Mouse (Mus musculus) neural tube, embryonic 11.5 days (tissue): ENCODE measurements around the gene Cds1. TPM values are rescaled to one million over a fixed set of nuclear protein-coding genes. Genes with fewer than 3 reads are reported as not detected.
"Not testable (repeated sequence)": the region's sequence is repeated elsewhere in the genome, so short reads cannot be mapped to it uniquely, and the experiment has no call there.

Source experiments
- ATAC-seq: fragments of 200-750 bp; cut with Nextera tagmentation; 2 replicates; pipeline ENCODE4 v1.8.0; 2017; ENCODE audit warnings: moderate number of reproducible peaks, mild to moderate bottlenecking, moderate TSS enrichment, moderate library complexity; ENCODE audit not compliant: insufficient read depth, low FRiP score, low TSS enrichment
- DNase-seq: peaks from one replicate; pipeline ENCODE4 v3.0.0-alpha.2; 2015; ENCODE audit warnings: low spot score
- H3K27ac ChIP-seq: fragments of 300-500 bp; sonication (generic); 2 replicates; pipeline ENCODE4 v1.5.1; 2014; ENCODE audit warnings: low read depth, mild to moderate bottlenecking, low read length
- H3K27me3 ChIP-seq: fragments of 300-500 bp; sonication (generic); 2 replicates; pipeline ENCODE4 v1.6.1; 2014; ENCODE audit warnings: mild to moderate bottlenecking, low read length, mixed read lengths; ENCODE audit not compliant: control insufficient read depth, insufficient read depth
- H3K36me3 ChIP-seq: fragments of 300-500 bp; sonication (generic); 2 replicates; pipeline ENCODE4 v1.6.1; 2014; ENCODE audit warnings: mild to moderate bottlenecking, low read length, moderate library complexity, mixed read lengths; ENCODE audit not compliant: control insufficient read depth, insufficient read depth
- H3K4me1 ChIP-seq: fragments of 300-500 bp; sonication (generic); 2 replicates; pipeline ENCODE4 v1.6.1; 2014; ENCODE audit warnings: low read length, mixed read lengths; ENCODE audit not compliant: control insufficient read depth, insufficient read depth
- H3K4me2 ChIP-seq: fragments of 300-500 bp; sonication (generic); 2 replicates; pipeline ENCODE4 v1.6.1; 2014; ENCODE audit warnings: low read depth, mild to moderate bottlenecking, moderate library complexity
- H3K4me3 ChIP-seq: fragments of 300-500 bp; sonication (generic); 2 replicates; pipeline ENCODE4 v1.5.1; 2014; ENCODE audit warnings: low read depth, low read length
- H3K9ac ChIP-seq: fragments of 300-500 bp; sonication (generic); 2 replicates; pipeline ENCODE4 v1.6.1; 2014; ENCODE audit warnings: mild to moderate bottlenecking, low read length
- H3K9me3 ChIP-seq: fragments of 300-500 bp; sonication (generic); 2 replicates; pipeline ENCODE4 v1.6.1; 2016; ENCODE audit warnings: low read length; ENCODE audit not compliant: control insufficient read depth
- WGBS: fragments of 180-500 bp; shearing (Covaris S2); extraction: QIAGEN DNeasy Blood & Tissue Kit; methylation state at CpG from one replicate; pipeline ENCODE4 v1.1.7; 2014; 5-methylcytosine and 5-hydroxymethylcytosine counted together
- polyA plus RNA-seq: library from polyadenylated mRNA; unstranded; fragments of >200 nt; fragmentation: Nextera tagmentation; extraction: Ambion mirVana; gene quantifications from 2 replicates; pipeline ENCODE4 v1.2.1, GENCODE M21; 2014

Gene Cds1
- polyA plus RNA-seq, 1 experiment from 2014 or later: 0.90 TPM

DNA sequence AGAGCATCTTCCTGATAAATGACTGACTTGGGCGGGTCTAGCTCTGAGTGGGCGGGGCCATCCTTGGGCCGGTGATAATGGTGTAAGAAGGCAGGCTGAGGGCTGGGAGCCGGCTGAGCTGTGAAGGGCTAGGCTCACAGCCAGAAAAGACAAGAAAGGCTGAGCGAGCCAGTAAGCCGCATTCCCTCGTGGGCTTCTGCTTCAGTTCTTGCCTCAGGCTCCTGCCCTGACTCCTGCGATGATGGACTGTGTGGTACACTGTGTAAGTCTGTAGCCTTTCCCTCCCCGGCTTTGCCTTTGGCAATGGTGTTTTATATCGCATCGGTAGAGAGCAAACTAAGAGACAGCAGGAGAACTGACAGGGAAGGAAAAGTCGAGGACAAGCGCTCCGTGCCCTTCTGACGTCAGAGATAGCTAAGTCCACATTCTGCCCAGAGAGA, 61.6 kb downstream of the Cds1 start:
- H3K4me3 ChIP-seq: no peak overlapping the region
- H3K4me2 ChIP-seq: 0 out of 2 replicates have a peak overlapping the region, but pooled peaks have one; percentile 3
- H3K9me3 ChIP-seq: no peaks in the 10 kb centered on the region
- no peak overlapping the region for H3K27ac ChIP-seq
- DNase-seq (peak; percentile 66), ATAC-seq (peak; percentile 69)
- no peaks in the 10 kb centered on the region for H3K36me3 ChIP-seq
- H3K27me3 ChIP-seq: no peaks in the 10 kb centered on the region
- WGBS: 13% methylated on average over 15 of the region's 15 CpGs
- H3K4me1 ChIP-seq: peaks cover 3% of the 10 kb centered on the region; the same call in 1 of the 2 replicates
- no peak overlapping the region for H3K9ac ChIP-seq

DNA sequence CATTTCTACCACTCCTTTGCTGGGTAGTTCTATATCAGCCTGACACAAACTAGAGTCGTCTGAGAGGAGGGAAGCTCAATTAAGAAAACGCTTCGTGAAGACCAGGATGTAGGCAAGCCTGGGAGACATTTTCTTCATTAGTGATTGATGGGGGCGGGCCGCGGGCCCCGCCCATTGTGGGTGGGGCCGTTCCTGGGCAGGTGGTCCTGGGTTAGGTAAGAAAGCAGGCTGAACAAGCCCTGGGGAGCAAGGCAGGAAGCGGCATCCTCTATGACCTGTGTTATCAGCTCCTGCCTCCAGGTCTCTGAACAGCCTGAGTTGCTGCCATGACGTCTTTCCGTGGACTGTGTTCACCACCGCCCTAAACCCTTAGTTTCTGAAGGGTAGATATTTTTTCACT, 62.5 kb downstream of the Cds1 start:
- 36% methylated on average over 12 of the region's 12 CpGs for WGBS
- Histone ChIP-seq H3K27me3 (no peaks in the 10 kb centered on the region), H3K9me3 (no peaks in the 10 kb centered on the region), H3K36me3 (no peaks in the 10 kb centered on the region), H3K4me2 (no peak overlapping the region), H3K27ac (no peak overlapping the region), H3K4me1 (peaks cover 3% of the 10 kb centered on the region; the same call in 1 of the 2 replicates), H3K9ac (no peak overlapping the region), H3K4me3 (no peak overlapping the region)
- ATAC-seq (no peak), DNase-seq (no peak)

DNA sequence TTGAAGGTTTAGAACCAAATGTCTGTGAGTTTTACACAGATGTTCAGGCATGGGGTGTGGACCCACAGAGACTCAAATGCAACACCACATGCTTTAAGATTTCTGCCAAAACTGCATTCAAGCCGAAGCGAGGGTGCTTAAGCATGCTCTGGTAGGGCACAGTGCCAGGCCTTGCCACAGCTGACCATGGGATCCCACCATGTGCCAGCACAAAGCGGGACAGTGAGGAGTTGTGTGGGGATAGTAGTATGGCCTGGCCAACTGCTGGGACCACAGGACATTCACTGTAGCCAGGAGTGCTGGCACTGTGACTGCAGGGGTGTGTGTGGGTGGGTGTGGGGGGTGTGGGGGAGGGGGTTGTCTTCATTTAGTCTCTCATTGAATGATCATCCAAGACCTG, 64.0 kb downstream of the Cds1 start:
- no peaks in the 10 kb centered on the region for H3K9me3 ChIP-seq
- no peaks in the 10 kb centered on the region; the same call in 1 of the 2 replicates for H3K36me3 ChIP-seq
- H3K4me1 ChIP-seq: peaks cover 3% of the 10 kb centered on the region; the same call in 1 of the 2 replicates
- no peak overlapping the region for H3K27ac ChIP-seq
- DNase-seq (no peak), ATAC-seq (no peak)
- H3K9ac ChIP-seq: no peak overlapping the region
- H3K27me3 ChIP-seq: no peaks in the 10 kb centered on the region
- WGBS: 96% methylated on average over 3 of the region's 3 CpGs
- H3K4me2 ChIP-seq: no peak overlapping the region
- no peak overlapping the region for H3K4me3 ChIP-seq

DNA sequence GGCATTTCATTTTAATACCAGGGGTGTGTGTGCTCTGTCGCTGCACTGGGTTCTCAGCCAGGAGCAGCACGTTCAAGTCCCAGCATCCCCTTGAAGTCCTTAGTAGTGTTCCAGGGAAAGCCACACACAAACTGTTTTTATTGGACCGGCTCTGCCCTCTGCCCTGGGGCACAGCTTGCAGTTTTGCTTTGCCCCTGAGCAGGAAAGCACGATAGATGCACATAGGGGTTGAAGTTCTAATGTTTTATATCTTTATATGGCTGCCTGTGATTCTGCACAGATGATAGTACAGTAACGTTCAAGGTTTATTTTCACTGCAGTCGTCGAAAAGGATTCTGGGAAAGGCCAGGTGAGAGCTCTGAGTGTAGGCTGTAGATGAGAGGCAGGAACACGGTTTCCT, 65.2 kb downstream of the Cds1 start:
- H3K4me3 ChIP-seq: no peak overlapping the region
- no peaks in the 10 kb centered on the region for H3K27me3 ChIP-seq
- no peaks in the 10 kb centered on the region for H3K9me3 ChIP-seq
- DNase-seq (no peak), ATAC-seq (no peak)
- no peak overlapping the region for H3K4me2 ChIP-seq
- H3K4me1 ChIP-seq: peaks cover 3% of the 10 kb centered on the region; the same call in 1 of the 2 replicates
- no peak overlapping the region for H3K27ac ChIP-seq
- peaks cover 2% of the 10 kb centered on the region; the same call in 1 of the 2 replicates for H3K36me3 ChIP-seq
- no peak overlapping the region for H3K9ac ChIP-seq
- WGBS: 79% methylated on average over 8 of the region's 8 CpGs

GRCm38 (mm10) chr5:101832042-101832441, 67.1 kb downstream of the Cds1 start:
- no peak for DNase-seq
- no peaks in the 10 kb centered on the region for H3K27me3 ChIP-seq
- no peak overlapping the region for H3K4me2 ChIP-seq
- 96% methylated on average over 6 of the region's 6 CpGs for WGBS
- no peaks in the 10 kb centered on the region for H3K9me3 ChIP-seq
- H3K9ac ChIP-seq: no peak overlapping the region
- H3K27ac ChIP-seq: no peak overlapping the region
- ATAC-seq: no peak
- no peak overlapping the region for H3K4me3 ChIP-seq
- H3K36me3 ChIP-seq: peaks cover 8% of the 10 kb centered on the region; the same call in 1 of the 2 replicates
- H3K4me1 ChIP-seq: no peaks in the 10 kb centered on the region

GRCm38 (mm10) chr5:101832991-101833390, 68.1 kb downstream of the Cds1 start:
- no peak for ATAC-seq
- Histone ChIP-seq H3K36me3 (peaks cover 8% of the 10 kb centered on the region; the same call in 1 of the 2 replicates), H3K27ac (no peak overlapping the region), H3K27me3 (no peaks in the 10 kb centered on the region), H3K4me1 (no peaks in the 10 kb centered on the region), H3K4me2 (no peak overlapping the region), H3K9ac (no peak overlapping the region), H3K9me3 (no peaks in the 10 kb centered on the region), H3K4me3 (no peak overlapping the region)
- WGBS: 95% methylated on average over 5 of the region's 5 CpGs
- DNase-seq: no peak

- 65% methylated on average over 8 of the region's 8 CpGs for WGBS
- H3K27me3 ChIP-seq: no peaks in the 10 kb centered on the region
- no peak overlapping the region for H3K4me2 ChIP-seq
- H3K9ac ChIP-seq: no peak overlapping the region
- no peak overlapping the region for H3K4me3 ChIP-seq
- ATAC-seq: no peak
- peaks cover 8% of the 10 kb centered on the region; the same call in 1 of the 2 replicates for H3K36me3 ChIP-seq
- no peaks in the 10 kb centered on the region for H3K9me3 ChIP-seq
- no peak overlapping the region for H3K27ac ChIP-seq
- no peaks in the 10 kb centered on the region for H3K4me1 ChIP-seq
- no peak for DNase-seq
These were observed 68.9 kb downstream of the Cds1 start for GRCm38 (mm10) chr5:101833875-101834274.

GRCm38 (mm10) chr5:101836221-101836620, 71.3 kb downstream of the Cds1 start:
- H3K9ac ChIP-seq: no peak overlapping the region
- 92% methylated on average over 11 of the region's 11 CpGs for WGBS
- peaks cover 10% of the 10 kb centered on the region for H3K36me3 ChIP-seq
- DNase-seq (no peak), ATAC-seq (no peak)
- no peak overlapping the region for H3K4me3 ChIP-seq
- no peaks in the 10 kb centered on the region for H3K4me1 ChIP-seq
- no peak overlapping the region for H3K4me2 ChIP-seq
- H3K9me3 ChIP-seq: no peaks in the 10 kb centered on the region
- no peak overlapping the region for H3K27ac ChIP-seq
- no peaks in the 10 kb centered on the region for H3K27me3 ChIP-seq

DNA sequence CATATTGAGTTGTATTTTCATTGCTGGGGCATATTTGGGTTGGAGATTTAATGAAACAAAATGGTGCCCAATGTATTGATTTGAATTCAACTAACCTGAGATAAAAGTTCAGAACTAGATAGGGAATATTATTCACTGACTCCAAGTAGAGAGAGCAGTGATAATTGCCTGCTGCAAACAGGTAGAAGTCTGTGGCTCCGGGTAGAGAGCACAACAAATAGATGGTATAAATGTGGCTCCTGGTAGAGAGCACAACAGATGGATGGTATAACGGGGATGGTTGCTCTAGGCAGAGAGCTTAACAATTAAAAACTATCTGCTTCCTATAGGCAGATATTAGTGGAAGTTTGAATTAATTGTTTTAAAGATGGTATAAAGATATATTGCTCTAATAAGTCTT, 72.7 kb downstream of the Cds1 start:
- H3K9me3 ChIP-seq, H3K27ac ChIP-seq, DNase-seq, H3K4me1 ChIP-seq, H3K4me2 ChIP-seq, ATAC-seq, H3K9ac ChIP-seq, H3K4me3 ChIP-seq, H3K27me3 ChIP-seq: not testable (repeated sequence)
- WGBS: 89% methylated on average over 2 of the region's 2 CpGs
- peaks cover 17% of the 10 kb centered on the region for H3K36me3 ChIP-seq
